Mouse (Mus musculus): ENCODE measurements around the gene Cxcr5. TPM values are rescaled to one million over a fixed set of nuclear protein-coding genes. Genes with fewer than 3 reads are reported as not detected.

The Cxcr5 gene
- total and polyA plus RNA-seq, 2 experiments from 2014 or later = not detected

GRCm38 (mm10) chr9:44473184-44473583 is 88.5 kb downstream of the Cxcr5 start:
- ATAC-seq (ENCODE audit: low FRiP score) (no peak), DNase-seq (ENCODE audit: low spot score) (no peak)
- peaks cover 14% of the 10 kb centered on the region for H3K4me1 ChIP-seq (ENCODE audit: insufficient read depth, low read length)
- TF ChIP-seq CTCF (IDR thresholded peaks at IDR 0.05) = peak; percentile 48
- no peak overlapping the region for H3K4me2 ChIP-seq (ENCODE audit: low read depth, low read length, poor library complexity, severe bottlenecking)
- H3K9me3 ChIP-seq (ENCODE audit: low read length) = no peaks in the 10 kb centered on the region
- H3K9ac ChIP-seq (replicated peaks; ENCODE audit: low read length, poor library complexity, severe bottlenecking) = no peak overlapping the region
- no peak overlapping the region for H3K27ac ChIP-seq (ENCODE audit: low read depth, low read length)
- H3K27me3 ChIP-seq (ENCODE audit: insufficient read depth, low read length) = no peaks in the 10 kb centered on the region
- no peaks in the 10 kb centered on the region for H3K36me3 ChIP-seq (ENCODE audit: insufficient read depth, low read length)
- no peak overlapping the region for H3K4me3 ChIP-seq (ENCODE audit: low read depth, low read length)
- 62% methylated on average over 3 of the region's 3 CpGs for WGBS

GRCm38 (mm10) chr9:44468800-44469199 is 92.9 kb downstream of the Cxcr5 start:
- H3K9me3 ChIP-seq (ENCODE audit: low read length) = no peaks in the 10 kb centered on the region
- no peak overlapping the region for H3K4me3 ChIP-seq (ENCODE audit: low read depth, low read length)
- H3K27me3 ChIP-seq (ENCODE audit: insufficient read depth, low read length) = no peaks in the 10 kb centered on the region
- H3K4me1 ChIP-seq (ENCODE audit: insufficient read depth, low read length) = peaks cover 16% of the 10 kb centered on the region
- H3K4me2 ChIP-seq (ENCODE audit: low read depth, low read length, poor library complexity, severe bottlenecking) = no peak overlapping the region
- H3K36me3 ChIP-seq (ENCODE audit: insufficient read depth, low read length) = no peaks in the 10 kb centered on the region
- TF ChIP-seq CTCF (IDR thresholded peaks at IDR 0.05) = no peak
- no peak overlapping the region for H3K9ac ChIP-seq (replicated peaks; ENCODE audit: low read length, poor library complexity, severe bottlenecking)
- DNase-seq (ENCODE audit: low spot score) = peak; percentile 61
- 11% methylated on average over 2 of the region's 2 CpGs for WGBS
- peak; percentile 66; the same call in 1 of the 2 replicates for ATAC-seq (ENCODE audit: low FRiP score)
- peak overlapping the region; percentile 86 for H3K27ac ChIP-seq (ENCODE audit: low read depth, low read length)

- no peaks in the 10 kb centered on the region for H3K36me3 ChIP-seq (ENCODE audit: insufficient read depth, low read length)
- H3K27me3 ChIP-seq (ENCODE audit: insufficient read depth, low read length) = no peaks in the 10 kb centered on the region
- H3K27ac ChIP-seq (ENCODE audit: low read depth, low read length) = peak overlapping the region; percentile 86
- 42% methylated on average over 7 of the region's 7 CpGs for WGBS
- no peak overlapping the region for H3K4me3 ChIP-seq (ENCODE audit: low read depth, low read length)
- TF ChIP-seq CTCF (IDR thresholded peaks at IDR 0.05) = no peak
- DNase-seq (ENCODE audit: low spot score) (no peak), ATAC-seq (ENCODE audit: low FRiP score) (no peak)
- H3K9me3 ChIP-seq (ENCODE audit: low read length) = no peaks in the 10 kb centered on the region
- H3K9ac ChIP-seq (replicated peaks; ENCODE audit: low read length, poor library complexity, severe bottlenecking) = no peak overlapping the region
- peaks cover 16% of the 10 kb centered on the region for H3K4me1 ChIP-seq (ENCODE audit: insufficient read depth, low read length)
- no peak overlapping the region for H3K4me2 ChIP-seq (ENCODE audit: low read depth, low read length, poor library complexity, severe bottlenecking)
Measured at GRCm38 (mm10) chr9:44468224-44468623, 93.5 kb downstream of the Cxcr5 start.

GRCm38 (mm10) chr9:44461950-44462349 is 99.7 kb downstream of the Cxcr5 start:
- Histone ChIP-seq H3K4me2 (ENCODE audit: low read depth, low read length, poor library complexity, severe bottlenecking) (no peak overlapping the region), H3K27me3 (ENCODE audit: insufficient read depth, low read length) (no peaks in the 10 kb centered on the region), H3K36me3 (ENCODE audit: insufficient read depth, low read length) (no peaks in the 10 kb centered on the region), H3K4me3 (ENCODE audit: low read depth, low read length) (no peak overlapping the region), H3K4me1 (ENCODE audit: insufficient read depth, low read length) (no peaks in the 10 kb centered on the region), H3K9ac (replicated peaks; ENCODE audit: low read length, poor library complexity, severe bottlenecking) (no peak overlapping the region), H3K9me3 (ENCODE audit: low read length) (no peaks in the 10 kb centered on the region), H3K27ac (ENCODE audit: low read depth, low read length) (no peak overlapping the region)
- DNase-seq (ENCODE audit: low spot score) = no peak
- ATAC-seq (ENCODE audit: low FRiP score) = no peak
- 82% methylated on average over 5 of the region's 5 CpGs for WGBS
- no peak for TF ChIP-seq CTCF (IDR thresholded peaks at IDR 0.05)

Other genes with a start within 250 kb of the Cxcr5 start
- 48.9 and 57.1 TPM in 2 replicates for gene C2cd2l, start 241.6 kb downstream of the Cxcr5 start, total RNA-seq (2014; rRNA removed)
- 22.6 and 23.6 TPM in 2 replicates for gene C2cd2l, start 241.6 kb downstream of the Cxcr5 start, polyA plus RNA-seq (2015; fragmentation: Nextera tagmentation; extraction: Ambion mirVana)
- gene Dpagt1, start 235.9 kb downstream of the Cxcr5 start, total RNA-seq (2014; rRNA removed) = 23.2 and 27.2 TPM in 2 replicates
- 33.6 and 34.1 TPM in 2 replicates for gene Dpagt1, start 235.9 kb downstream of the Cxcr5 start, polyA plus RNA-seq (2015; fragmentation: Nextera tagmentation; extraction: Ambion mirVana)
- 91.7 and 145 TPM in 2 replicates for gene H2afx, start 227.2 kb downstream of the Cxcr5 start, total RNA-seq (2014; rRNA removed)
- 112 and 119 TPM in 2 replicates for gene H2afx, start 227.2 kb downstream of the Cxcr5 start, polyA plus RNA-seq (2015; fragmentation: Nextera tagmentation; extraction: Ambion mirVana)
- gene Hmbs, start 217.6 kb downstream of the Cxcr5 start, total RNA-seq (2014; rRNA removed) = 30.1 and 31.7 TPM in 2 replicates
- 55.5 and 56.9 TPM in 2 replicates for gene Hmbs, start 217.6 kb downstream of the Cxcr5 start, polyA plus RNA-seq (2015; fragmentation: Nextera tagmentation; extraction: Ambion mirVana)
- gene Vps11, start 200.2 kb downstream of the Cxcr5 start, total RNA-seq (2014; rRNA removed) = 41.5 and 42.6 TPM in 2 replicates
- gene Vps11, start 200.2 kb downstream of the Cxcr5 start, polyA plus RNA-seq (2015; fragmentation: Nextera tagmentation; extraction: Ambion mirVana) = 41.5 and 43.3 TPM in 2 replicates
- 64.7 and 78.8 TPM in 2 replicates for gene Hyou1, start 182.4 kb downstream of the Cxcr5 start, total RNA-seq (2014; rRNA removed)
- gene Hyou1, start 182.4 kb downstream of the Cxcr5 start, polyA plus RNA-seq (2015; fragmentation: Nextera tagmentation; extraction: Ambion mirVana) = 16.9 and 18.5 TPM in 2 replicates
- 70.7 and 99.6 TPM in 2 replicates for gene Slc37a4, start 165.0 kb downstream of the Cxcr5 start, total RNA-seq (2014; rRNA removed)
- 35.9 and 42.2 TPM in 2 replicates for gene Slc37a4, start 165.0 kb downstream of the Cxcr5 start, polyA plus RNA-seq (2015; fragmentation: Nextera tagmentation; extraction: Ambion mirVana)
- 298 and 395 TPM in 2 replicates for gene Rps25, start 154.7 kb downstream of the Cxcr5 start, total RNA-seq (2014; rRNA removed)
- 1,596 and 1,621 TPM in 2 replicates for gene Rps25, start 154.7 kb downstream of the Cxcr5 start, polyA plus RNA-seq (2015; fragmentation: Nextera tagmentation; extraction: Ambion mirVana)
- gene Trappc4, start 154.3 kb downstream of the Cxcr5 start, total RNA-seq (2014; rRNA removed) = 149 and 166 TPM in 2 replicates
- 326 and 327 TPM in 2 replicates for gene Trappc4, start 154.3 kb downstream of the Cxcr5 start, polyA plus RNA-seq (2015; fragmentation: Nextera tagmentation; extraction: Ambion mirVana)
- 20.0 and 23.2 TPM in 2 replicates for gene Ccdc84, start 143.3 kb downstream of the Cxcr5 start, total RNA-seq (2014; rRNA removed)
- gene Ccdc84, start 143.3 kb downstream of the Cxcr5 start, polyA plus RNA-seq (2015; fragmentation: Nextera tagmentation; extraction: Ambion mirVana) = 30.2 and 36.1 TPM in 2 replicates
- not detected in 2 replicates for gene Foxr1, start 120.7 kb downstream of the Cxcr5 start, total RNA-seq (2014; rRNA removed)
- not detected in 2 replicates for gene Foxr1, start 120.7 kb downstream of the Cxcr5 start, polyA plus RNA-seq (2015; fragmentation: Nextera tagmentation; extraction: Ambion mirVana)
- gene Upk2, start 106.9 kb downstream of the Cxcr5 start, total RNA-seq (2014; rRNA removed) = not detected in 2 replicates
- not detected in 2 replicates for gene Upk2, start 106.9 kb downstream of the Cxcr5 start, polyA plus RNA-seq (2015; fragmentation: Nextera tagmentation; extraction: Ambion mirVana)
- gene Bcl9l, start 79.1 kb downstream of the Cxcr5 start, total RNA-seq (2014; rRNA removed) = 42.1 and 61.1 TPM in 2 replicates
- gene Bcl9l, start 79.1 kb downstream of the Cxcr5 start, polyA plus RNA-seq (2015; fragmentation: Nextera tagmentation; extraction: Ambion mirVana) = 10.0 and 10.4 TPM in 2 replicates
- gene Ddx6, start 43.0 kb upstream of the Cxcr5 start, total RNA-seq (2014; rRNA removed) = 68.6 and 87.2 TPM in 2 replicates
- 14.8 and 19.9 TPM in 2 replicates for gene Ddx6, start 43.0 kb upstream of the Cxcr5 start, polyA plus RNA-seq (2015; fragmentation: Nextera tagmentation; extraction: Ambion mirVana)
- gene Treh, start 111.4 kb upstream of the Cxcr5 start, total RNA-seq (2014; rRNA removed) = not detected in 2 replicates
- not detected in 2 replicates for gene Treh, start 111.4 kb upstream of the Cxcr5 start, polyA plus RNA-seq (2015; fragmentation: Nextera tagmentation; extraction: Ambion mirVana)
- 140 and 154 TPM in 2 replicates for gene Phldb1, start 173.3 kb upstream of the Cxcr5 start, total RNA-seq (2014; rRNA removed)
- gene Phldb1, start 173.3 kb upstream of the Cxcr5 start, polyA plus RNA-seq (2015; fragmentation: Nextera tagmentation; extraction: Ambion mirVana) = 34.8 and 41.0 TPM in 2 replicates
- 93.7 and 108 TPM in 2 replicates for gene Arcn1, start 206.0 kb upstream of the Cxcr5 start, total RNA-seq (2014; rRNA removed)
- 102 and 106 TPM in 2 replicates for gene Arcn1, start 206.0 kb upstream of the Cxcr5 start, polyA plus RNA-seq (2015; fragmentation: Nextera tagmentation; extraction: Ambion mirVana)
- gene Ift46, start 206.0 kb upstream of the Cxcr5 start, total RNA-seq (2014; rRNA removed) = 64.8 and 72.1 TPM in 2 replicates
- 151 and 170 TPM in 2 replicates for gene Ift46, start 206.0 kb upstream of the Cxcr5 start, polyA plus RNA-seq (2015; fragmentation: Nextera tagmentation; extraction: Ambion mirVana)
- 29.9 and 32.6 TPM in 2 replicates for gene Tmem25, start 237.4 kb upstream of the Cxcr5 start, total RNA-seq (2014; rRNA removed)
- 25.9 and 30.1 TPM in 2 replicates for gene Tmem25, start 237.4 kb upstream of the Cxcr5 start, polyA plus RNA-seq (2015; fragmentation: Nextera tagmentation; extraction: Ambion mirVana)
- 3.3 TPM in 1 of 2 replicates, not detected in the other for gene Ttc36, start 241.2 kb upstream of the Cxcr5 start, total RNA-seq (2014; rRNA removed)
- 0.61 and 1.0 TPM in 2 replicates for gene Ttc36, start 241.2 kb upstream of the Cxcr5 start, polyA plus RNA-seq (2015; fragmentation: Nextera tagmentation; extraction: Ambion mirVana)